Mouse (Mus musculus) liver, embryonic 12.5 days (tissue): ENCODE measurements around the gene Ccdc107. TPM values are rescaled to one million over a fixed set of nuclear protein-coding genes. Genes with fewer than 3 reads are reported as not detected.

Source experiments
- ATAC-seq: fragments of 200-750 bp; cut with Nextera tagmentation; 2 replicates; pipeline ENCODE4 v1.8.0; 2017; ENCODE audit warnings: moderate number of reproducible peaks, mild to moderate bottlenecking, moderate library complexity
- H3K27ac ChIP-seq: fragments of 300-500 bp; sonication (generic); 2 replicates; pipeline ENCODE4 v1.5.1; 2016; ENCODE audit warnings: mild to moderate bottlenecking
- H3K27me3 ChIP-seq: fragments of 300-500 bp; sonication (generic); replicated peaks from 2 replicates; pipeline ENCODE4 v1.6.1; 2016; ENCODE audit warnings: mild to moderate bottlenecking, moderate library complexity
- H3K36me3 ChIP-seq: fragments of 300-500 bp; sonication (generic); 2 replicates; pipeline ENCODE4 v1.6.1; 2016; ENCODE audit warnings: mild to moderate bottlenecking, moderate library complexity
- H3K4me1 ChIP-seq: fragments of 300-500 bp; sonication (generic); 2 replicates; pipeline ENCODE4 v1.6.1; 2016
- H3K4me2 ChIP-seq: fragments of 300-500 bp; sonication (generic); 2 replicates; pipeline ENCODE4 v1.6.1; 2016; ENCODE audit warnings: mild to moderate bottlenecking, moderate library complexity
- H3K4me3 ChIP-seq: fragments of 300-500 bp; sonication (generic); 2 replicates; pipeline ENCODE4 v1.5.1; 2016; ENCODE audit warnings: mild to moderate bottlenecking, moderate library complexity
- H3K9ac ChIP-seq: fragments of 300-500 bp; sonication (generic); 2 replicates; pipeline ENCODE4 v1.6.1; 2016; ENCODE audit warnings: mild to moderate bottlenecking, moderate library complexity
- H3K9me3 ChIP-seq: fragments of 300-500 bp; sonication (generic); replicated peaks from 2 replicates; pipeline ENCODE4 v1.6.1; 2016; ENCODE audit warnings: mild to moderate bottlenecking, moderate library complexity
- WGBS: fragments of 180-500 bp; shearing (Covaris S2); methylation state at CpG from one replicate; pipeline ENCODE4 v1.1.7; 2016; ENCODE audit not compliant: insufficient replicate concordance; 5-methylcytosine and 5-hydroxymethylcytosine counted together
- polyA plus RNA-seq: library from polyadenylated mRNA; unstranded; fragments of >200 nt; fragmentation: Nextera tagmentation; extraction: Ambion mirVana; gene quantifications from 2 replicates; pipeline ENCODE4 v1.2.1, GENCODE M21; 2016

Gene Ccdc107
- polyA plus RNA-seq, 1 experiment from 2014 or later, result 38.3 TPM

DNA sequence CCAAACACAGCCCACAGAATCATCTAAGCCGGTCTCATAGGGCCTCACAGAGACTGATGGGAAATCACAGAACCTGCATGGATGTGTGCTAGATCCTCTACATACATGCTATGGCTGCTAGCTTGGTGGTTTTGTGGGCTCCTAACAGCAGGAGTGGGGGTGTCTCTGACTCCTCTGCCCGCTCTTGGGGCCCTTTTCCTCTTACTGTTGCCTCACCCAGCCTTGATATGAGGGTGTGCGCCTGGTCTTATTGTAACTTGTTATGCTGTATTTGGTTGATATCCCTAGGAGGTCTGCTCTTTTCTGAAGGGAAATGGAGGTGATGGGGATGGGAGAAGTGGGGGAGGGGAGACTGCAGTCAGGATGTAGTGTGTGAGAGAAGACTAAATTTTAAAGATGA is 3.1 kb upstream of the Ccdc107 start:
- Histone ChIP-seq H3K27ac (no peak overlapping the region), H3K36me3 (no peaks in the 10 kb centered on the region), H3K9me3 (no peaks in the 10 kb centered on the region), H3K4me2 (no peak overlapping the region), H3K27me3 (no peaks in the 10 kb centered on the region), H3K4me1 (peaks cover 38% of the 10 kb centered on the region), H3K9ac (no peak overlapping the region), H3K4me3 (no peak overlapping the region)
- 82% methylated on average over 3 of the region's 3 CpGs for WGBS
- ATAC-seq, result no peak

DNA sequence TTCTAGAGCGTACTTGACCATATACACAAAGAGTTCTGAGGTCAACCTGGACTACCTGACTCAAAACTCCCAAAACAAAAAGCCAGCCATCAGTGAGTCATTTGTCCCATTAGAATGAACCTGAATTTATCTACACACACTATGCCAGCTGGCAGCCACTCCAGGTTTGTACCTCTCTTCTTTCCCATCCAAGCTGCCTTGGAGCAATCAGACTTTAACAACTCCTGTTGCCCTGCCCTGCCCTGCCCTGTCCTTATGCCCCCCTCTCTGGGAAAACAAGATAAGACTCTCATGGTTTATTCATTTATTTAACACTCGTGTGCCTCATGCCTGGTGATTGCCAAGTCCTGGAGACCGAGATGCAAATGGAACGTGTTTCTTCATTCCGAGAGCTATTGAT is 1.9 kb upstream of the Ccdc107 start:
- H3K36me3 ChIP-seq, result peaks cover 11% of the 10 kb centered on the region
- H3K4me2 ChIP-seq, result peak overlapping the region; percentile 13
- H3K9me3 ChIP-seq, result no peaks in the 10 kb centered on the region
- no peak overlapping the region for H3K9ac ChIP-seq
- H3K4me1 ChIP-seq, result peaks cover 50% of the 10 kb centered on the region
- ATAC-seq, result no peak
- no peaks in the 10 kb centered on the region for H3K27me3 ChIP-seq
- H3K4me3 ChIP-seq, result no peak overlapping the region
- 71% methylated on average over 5 of the region's 5 CpGs for WGBS
- H3K27ac ChIP-seq, result peak overlapping the region; percentile 40; the same call in 1 of the 2 replicates

DNA sequence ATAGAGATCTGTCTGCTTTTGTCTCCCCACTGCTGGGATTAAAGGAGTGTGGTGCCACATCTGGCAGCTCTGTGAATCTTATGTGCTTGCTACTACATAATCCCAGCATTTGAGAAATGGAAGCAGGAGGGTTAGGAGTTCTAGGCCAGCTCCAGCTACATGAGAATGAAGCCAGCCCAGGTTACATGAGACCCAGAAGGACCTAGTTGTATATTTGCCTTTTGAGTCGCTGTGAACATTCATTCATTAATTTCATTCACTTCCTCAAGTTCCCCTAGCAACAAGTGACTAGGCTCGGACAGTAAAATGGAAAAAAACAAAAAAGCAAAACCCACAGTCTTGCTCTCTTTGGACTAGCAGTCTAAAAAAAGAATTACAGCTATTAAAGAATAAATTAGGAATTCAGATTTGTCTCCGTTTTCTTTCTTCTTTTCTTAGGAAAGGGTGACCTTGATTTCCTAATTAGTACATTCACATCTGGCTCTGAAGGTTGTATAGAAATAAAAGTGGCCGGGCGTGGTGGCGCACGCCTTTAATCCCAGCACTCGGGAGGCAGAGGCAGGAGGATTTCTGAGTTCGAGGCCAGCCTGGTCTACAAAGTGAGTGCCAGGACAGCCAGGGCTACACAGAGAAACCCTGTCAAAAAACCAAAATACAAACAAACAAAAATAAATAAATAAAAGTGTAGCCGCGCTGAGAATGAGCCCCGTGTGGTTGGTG is 439 bp upstream of the Ccdc107 start:
- H3K9ac ChIP-seq, result 0 out of 2 replicates have a peak overlapping the region, but pooled peaks have one; percentile 17
- peaks cover 25% of the 10 kb centered on the region for H3K36me3 ChIP-seq
- H3K27me3 ChIP-seq, result no peaks in the 10 kb centered on the region
- 39% methylated on average over 12 of the region's 12 CpGs for WGBS
- H3K4me2 ChIP-seq, result peak overlapping the region; percentile 88
- peaks cover 58% of the 10 kb centered on the region for H3K4me1 ChIP-seq
- no peaks in the 10 kb centered on the region for H3K9me3 ChIP-seq
- ATAC-seq, result no peak
- H3K27ac ChIP-seq, result peak overlapping the region; percentile 89
- H3K4me3 ChIP-seq, result peak overlapping the region; percentile 88

- Histone ChIP-seq H3K4me2 (peak overlapping the region; percentile 88), H3K27me3 (no peaks in the 10 kb centered on the region), H3K4me1 (peaks cover 68% of the 10 kb centered on the region), H3K9ac (peak overlapping the region; percentile 90), H3K36me3 (peaks cover 36% of the 10 kb centered on the region), H3K4me3 (peak overlapping the region; percentile 88), H3K9me3 (no peaks in the 10 kb centered on the region), H3K27ac (peak overlapping the region; percentile 89)
- ATAC-seq, result peak; percentile 82
- WGBS, result under 1% methylated on average over 47 of the region's 47 CpGs
Observed at GRCm38 (mm10) chr4:43493186-43493845, 616 bp downstream of the Ccdc107 start.

GRCm38 (mm10) chr4:43493846-43494240 is 1.1 kb downstream of the Ccdc107 start:
- Histone ChIP-seq H3K27me3 (no peaks in the 10 kb centered on the region), H3K9ac (peak overlapping the region; percentile 90), H3K4me3 (peak overlapping the region; percentile 88), H3K36me3 (peaks cover 36% of the 10 kb centered on the region), H3K27ac (peak overlapping the region; percentile 89), H3K4me1 (peaks cover 71% of the 10 kb centered on the region), H3K9me3 (no peaks in the 10 kb centered on the region), H3K4me2 (peak overlapping the region; percentile 88)
- no peak for ATAC-seq
- WGBS, result 1% methylated on average over 9 of the region's 9 CpGs

DNA sequence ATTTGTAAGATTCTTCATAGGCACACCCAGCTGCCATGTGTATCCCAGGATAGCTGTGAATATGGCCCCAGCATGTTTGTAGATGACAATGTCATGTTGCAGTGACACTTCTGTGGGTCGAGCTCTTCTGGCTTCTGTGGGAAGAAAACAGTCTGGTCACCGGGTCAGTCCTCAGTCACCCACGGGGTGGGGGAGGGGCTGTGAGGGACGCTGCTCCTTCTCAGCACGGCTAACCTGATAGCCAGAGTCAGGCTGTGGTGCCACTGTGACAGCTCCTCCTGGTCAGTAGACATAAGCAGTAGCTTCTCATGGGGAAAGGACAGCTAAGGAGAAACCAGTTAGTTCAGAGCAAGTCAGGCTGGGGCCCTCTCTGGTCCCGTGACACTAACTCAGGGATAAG is 3.9 kb downstream of the Ccdc107 start:
- no peaks in the 10 kb centered on the region for H3K9me3 ChIP-seq
- H3K4me2 ChIP-seq, result no peak overlapping the region
- WGBS, result 65% methylated on average over 6 of the region's 6 CpGs
- H3K36me3 ChIP-seq, result peaks cover 36% of the 10 kb centered on the region
- H3K27me3 ChIP-seq, result no peaks in the 10 kb centered on the region
- no peak overlapping the region for H3K4me3 ChIP-seq
- no peak overlapping the region for H3K27ac ChIP-seq
- peaks cover 67% of the 10 kb centered on the region for H3K4me1 ChIP-seq
- ATAC-seq, result no peak
- no peak overlapping the region for H3K9ac ChIP-seq

DNA sequence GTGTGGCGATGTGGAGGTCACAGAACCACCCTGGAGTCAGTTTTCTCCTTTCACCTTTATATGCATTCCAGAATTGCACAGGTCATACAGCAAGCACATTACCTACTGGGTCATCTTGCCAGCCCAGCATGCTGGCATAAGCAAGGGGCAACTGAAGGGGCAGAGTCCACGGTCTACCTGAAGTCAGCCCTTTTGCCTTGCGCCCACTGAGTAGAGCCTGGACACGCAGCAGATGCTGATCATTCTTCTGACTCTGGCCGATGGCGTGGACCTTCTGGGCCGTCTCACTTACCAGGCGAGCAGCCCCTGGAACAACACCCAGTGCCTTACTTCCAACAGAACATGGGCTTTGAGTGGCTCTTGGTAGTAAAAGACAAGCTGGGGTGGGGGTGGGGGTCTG is 4.7 kb downstream of the Ccdc107 start:
- Histone ChIP-seq H3K27ac (no peak overlapping the region), H3K36me3 (peaks cover 36% of the 10 kb centered on the region), H3K9ac (peak overlapping the region; percentile 88), H3K4me2 (peak overlapping the region; percentile 82), H3K4me3 (peak overlapping the region; percentile 79), H3K27me3 (no peaks in the 10 kb centered on the region), H3K4me1 (peaks cover 61% of the 10 kb centered on the region), H3K9me3 (no peaks in the 10 kb centered on the region)
- no peak for ATAC-seq
- 85% methylated on average over 8 of the region's 8 CpGs for WGBS

DNA sequence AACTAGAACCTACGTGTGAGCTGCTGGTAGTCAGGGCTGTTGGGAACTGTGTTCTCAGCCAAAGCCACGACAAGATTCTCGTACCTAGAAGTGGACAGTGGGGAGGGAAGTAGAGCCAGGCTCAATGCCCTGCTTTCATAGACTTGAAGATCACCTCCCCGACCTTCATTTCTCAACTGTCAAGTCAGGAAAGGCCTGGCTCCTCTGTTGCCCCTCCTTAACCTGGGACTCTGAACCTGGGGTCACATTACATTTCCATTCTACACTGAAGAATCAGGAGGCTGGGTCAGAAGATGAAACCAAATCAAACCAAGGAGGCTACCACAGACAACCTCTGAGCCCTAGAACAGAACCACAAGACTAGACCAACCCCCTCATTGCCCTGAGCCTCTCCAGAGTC is 5.2 kb downstream of the Ccdc107 start:
- WGBS, result 71% methylated on average over 4 of the region's 4 CpGs
- H3K4me1 ChIP-seq, result peaks cover 58% of the 10 kb centered on the region
- peak overlapping the region; percentile 79 for H3K4me3 ChIP-seq
- no peak for ATAC-seq
- H3K27me3 ChIP-seq, result no peaks in the 10 kb centered on the region
- H3K27ac ChIP-seq, result peak overlapping the region; percentile 79; the same call in 1 of the 2 replicates
- H3K4me2 ChIP-seq, result peak overlapping the region; percentile 82
- no peaks in the 10 kb centered on the region for H3K9me3 ChIP-seq
- peaks cover 36% of the 10 kb centered on the region for H3K36me3 ChIP-seq
- H3K9ac ChIP-seq, result peak overlapping the region; percentile 88

GRCm38 (mm10) chr4:43498983-43499382 is 6.3 kb downstream of the Ccdc107 start:
- H3K4me2 ChIP-seq, result peak overlapping the region; percentile 82
- peak; percentile 59 for ATAC-seq
- peaks cover 62% of the 10 kb centered on the region for H3K4me1 ChIP-seq
- peak overlapping the region; percentile 79 for H3K27ac ChIP-seq
- 7% methylated on average over 8 of the region's 8 CpGs for WGBS
- no peaks in the 10 kb centered on the region for H3K9me3 ChIP-seq
- no peaks in the 10 kb centered on the region for H3K27me3 ChIP-seq
- H3K36me3 ChIP-seq, result peaks cover 36% of the 10 kb centered on the region
- H3K4me3 ChIP-seq, result peak overlapping the region; percentile 79
- H3K9ac ChIP-seq, result peak overlapping the region; percentile 88

DNA sequence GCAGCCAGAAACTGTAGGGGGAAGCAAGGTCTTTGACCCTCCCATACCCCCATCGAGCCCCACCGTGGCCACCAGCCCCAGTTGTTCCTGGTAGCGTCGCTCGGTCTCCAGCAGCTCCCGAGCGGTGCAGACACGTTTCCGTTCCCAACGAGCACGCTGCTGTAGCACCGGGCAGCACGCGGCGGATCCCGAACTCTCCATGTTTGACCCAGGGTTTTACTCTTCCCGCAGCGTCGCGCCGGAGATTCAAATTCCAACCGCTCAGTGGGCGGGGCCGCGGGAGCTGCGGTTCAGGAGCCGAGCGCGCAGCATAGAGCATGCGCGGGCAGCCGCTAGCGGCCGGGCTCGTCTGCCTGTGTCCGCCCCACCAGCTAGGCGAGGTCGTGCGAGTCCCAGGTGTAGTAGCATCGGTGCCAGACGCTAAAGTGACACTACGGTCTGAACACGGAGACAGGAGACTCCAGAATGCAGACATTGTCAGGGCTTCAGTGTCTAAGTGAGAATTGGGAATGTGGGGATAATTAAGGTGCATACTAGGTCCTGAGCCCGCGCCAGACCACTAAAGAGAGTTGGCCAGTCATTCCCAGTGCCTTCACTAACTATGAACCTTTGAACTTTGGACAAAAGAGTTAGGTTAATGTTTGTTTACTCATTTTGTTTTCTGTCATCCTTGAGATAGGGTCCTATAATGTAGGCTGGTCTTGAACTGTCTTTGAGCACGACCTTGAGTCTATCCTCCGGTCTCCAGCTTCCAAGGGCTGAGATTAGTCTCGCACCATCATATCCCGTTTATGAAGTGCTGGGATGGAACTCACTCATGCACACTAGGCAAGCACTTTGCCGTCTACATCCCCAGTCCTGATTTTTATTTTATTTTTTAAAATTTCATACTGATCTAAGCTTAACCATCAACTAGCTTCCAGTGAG is 7.0 kb downstream of the Ccdc107 start, which contains the start of gene Arhgef39:
Gene Arhgef39, minus strand, starts transcription at position 289 of the 927 bp plus-strand sequence.
- peak; percentile 90 for ATAC-seq
- peak within 1 kb of the TSS; percentile 88 for H3K9ac ChIP-seq
- H3K36me3 ChIP-seq, result peaks cover 36% of the 10 kb centered on the region
- peak within 1 kb of the TSS; percentile 82 for H3K4me2 ChIP-seq
- WGBS, result 8% methylated on average over 50 of the region's 50 CpGs
- H3K4me1 ChIP-seq, result peaks cover 62% of the 10 kb centered on the region
- peak within 1 kb of the TSS; percentile 79 for H3K4me3 ChIP-seq
- H3K9me3 ChIP-seq, result no peaks in the 10 kb centered on the region
- H3K27ac ChIP-seq, result peak within 1 kb of the TSS; percentile 79
- H3K27me3 ChIP-seq, result no peaks in the 10 kb centered on the region

DNA sequence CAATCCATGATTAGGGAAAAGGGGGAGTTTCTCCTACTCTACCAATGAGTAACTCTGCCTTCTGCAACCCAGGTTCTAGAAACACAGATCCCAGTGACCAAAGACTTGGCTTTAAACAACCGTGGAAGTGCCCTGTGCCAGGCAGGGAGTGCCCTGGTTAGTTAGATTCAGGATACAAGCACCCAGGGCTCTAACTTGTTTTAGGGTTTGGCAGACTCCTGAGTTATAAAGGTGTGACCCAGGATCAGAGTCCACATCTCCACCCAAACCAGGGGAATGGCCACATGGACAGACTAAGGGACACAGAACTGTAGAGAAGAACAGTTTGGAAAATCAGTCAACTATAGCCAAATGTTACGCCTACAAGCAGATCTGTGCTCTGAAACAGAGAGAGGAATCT is 10.3 kb downstream of the Ccdc107 start:
- H3K36me3 ChIP-seq, result peaks cover 3% of the 10 kb centered on the region; the same call in 1 of the 2 replicates
- no peak overlapping the region for H3K27ac ChIP-seq
- H3K9me3 ChIP-seq, result no peaks in the 10 kb centered on the region
- peaks cover 42% of the 10 kb centered on the region for H3K4me1 ChIP-seq
- H3K4me3 ChIP-seq, result no peak overlapping the region
- H3K9ac ChIP-seq, result no peak overlapping the region
- 66% methylated on average over 2 of the region's 2 CpGs for WGBS
- no peak for ATAC-seq
- H3K4me2 ChIP-seq, result no peak overlapping the region
- H3K27me3 ChIP-seq, result peaks cover 6% of the 10 kb centered on the region; the same call in 1 of the 2 replicates
